Mouse (Mus musculus) heart, embryonic 16.5 days (tissue): Measurements from ENCODE around the gene Ttc12. TPM values are rescaled to one million over a fixed set of nuclear protein-coding genes. Genes with fewer than 3 reads are reported as not detected.

Experiments used
- ATAC-seq: fragments of 200-750 bp; cut with Nextera tagmentation; replicated peaks from 2 replicates; pipeline ENCODE4 v1.8.0; 2017; ENCODE audit warnings: moderate number of reproducible peaks; ENCODE audit not compliant: insufficient read depth, low FRiP score; ENCODE audit errors: extremely low read depth
- H3K27ac ChIP-seq: fragments of 300-500 bp; sonication (generic); 2 replicates; pipeline ENCODE4 v1.5.1; 2014; ENCODE audit warnings: mild to moderate bottlenecking, low read length, control low read depth, moderate library complexity
- H3K27me3 ChIP-seq: fragments of 300-500 bp; sonication (generic); 2 replicates; pipeline ENCODE4 v1.6.1; 2014; ENCODE audit warnings: low read length, mixed read lengths; ENCODE audit not compliant: control insufficient read depth, insufficient read depth
- H3K36me3 ChIP-seq: fragments of 300-500 bp; sonication (generic); 2 replicates; pipeline ENCODE4 v1.6.1; 2014; ENCODE audit not compliant: control insufficient read depth, insufficient read depth
- H3K4me1 ChIP-seq: fragments of 300-500 bp; sonication (generic); 2 replicates; pipeline ENCODE4 v1.6.1; 2014; ENCODE audit warnings: low read length, mixed read lengths; ENCODE audit not compliant: control insufficient read depth, insufficient read depth
- H3K4me2 ChIP-seq: fragments of 300-500 bp; sonication (generic); 2 replicates; pipeline ENCODE4 v1.6.1; 2014; ENCODE audit warnings: low read depth, mild to moderate bottlenecking, control low read depth, low read length
- H3K4me3 ChIP-seq: fragments of 300-500 bp; sonication (generic); 2 replicates; pipeline ENCODE4 v1.5.1; 2014; ENCODE audit warnings: mild to moderate bottlenecking, control low read depth, low read length
- H3K9ac ChIP-seq: fragments of 300-500 bp; sonication (generic); 2 replicates; pipeline ENCODE4 v1.6.1; 2014; ENCODE audit warnings: low read length, control low read depth
- H3K9me3 ChIP-seq: fragments of 300-500 bp; sonication (generic); replicated peaks from 2 replicates; pipeline ENCODE4 v1.6.1; 2016; ENCODE audit warnings: low read length; ENCODE audit not compliant: control insufficient read depth
- WGBS: fragments of 180-500 bp; shearing (Covaris S2); extraction: QIAGEN DNeasy Blood & Tissue Kit; methylation state at CpG from one replicate; pipeline ENCODE4 v1.1.7; 2014; 5-methylcytosine and 5-hydroxymethylcytosine counted together
- polyA plus RNA-seq: library from polyadenylated mRNA; unstranded; fragments of >200 nt; fragmentation: Nextera tagmentation; extraction: Ambion mirVana; gene quantifications from 2 replicates; pipeline ENCODE4 v1.2.1, GENCODE M21; 2015

The Ttc12 gene
- polyA plus RNA-seq, result 2.8 and 3.0 TPM in 2 replicates

GRCm38 (mm10) chr9:49485892-49486311 lies at the start of gene Ttc12:
Ttc12 (minus strand) TSS chr9:49486225.
- Histone ChIP-seq H3K4me2 (peak within 1 kb of the TSS; percentile 82), H3K36me3 (no peaks in the 10 kb centered on the region), H3K9ac (peak within 1 kb of the TSS; percentile 74), H3K4me1 (peaks cover 3% of the 10 kb centered on the region; the same call in 1 of the 2 replicates), H3K9me3 (no peaks in the 10 kb centered on the region), H3K4me3 (peak within 1 kb of the TSS; percentile 80), H3K27ac (no peak within 1 kb of the TSS; the same call in 1 of the 2 replicates), H3K27me3 (no peaks in the 10 kb centered on the region)
- under 1% methylated on average over 18 of the region's 18 CpGs for WGBS
- ATAC-seq, result peak; percentile 87

- H3K27ac ChIP-seq, result no peak overlapping the region
- no peak for ATAC-seq
- H3K9ac ChIP-seq, result no peak overlapping the region
- 51% methylated on average over 4 of the region's 4 CpGs for WGBS
- H3K27me3 ChIP-seq, result no peaks in the 10 kb centered on the region
- H3K4me3 ChIP-seq, result no peak overlapping the region
- H3K4me2 ChIP-seq, result no peak overlapping the region
- H3K36me3 ChIP-seq, result peaks cover 6% of the 10 kb centered on the region; the same call in 1 of the 2 replicates
- H3K4me1 ChIP-seq, result peaks cover 3% of the 10 kb centered on the region; the same call in 1 of the 2 replicates
- H3K9me3 ChIP-seq, result no peaks in the 10 kb centered on the region
Observed at GRCm38 (mm10) chr9:49534958-49535357, 48.9 kb upstream of the Ttc12 start.

DNA sequence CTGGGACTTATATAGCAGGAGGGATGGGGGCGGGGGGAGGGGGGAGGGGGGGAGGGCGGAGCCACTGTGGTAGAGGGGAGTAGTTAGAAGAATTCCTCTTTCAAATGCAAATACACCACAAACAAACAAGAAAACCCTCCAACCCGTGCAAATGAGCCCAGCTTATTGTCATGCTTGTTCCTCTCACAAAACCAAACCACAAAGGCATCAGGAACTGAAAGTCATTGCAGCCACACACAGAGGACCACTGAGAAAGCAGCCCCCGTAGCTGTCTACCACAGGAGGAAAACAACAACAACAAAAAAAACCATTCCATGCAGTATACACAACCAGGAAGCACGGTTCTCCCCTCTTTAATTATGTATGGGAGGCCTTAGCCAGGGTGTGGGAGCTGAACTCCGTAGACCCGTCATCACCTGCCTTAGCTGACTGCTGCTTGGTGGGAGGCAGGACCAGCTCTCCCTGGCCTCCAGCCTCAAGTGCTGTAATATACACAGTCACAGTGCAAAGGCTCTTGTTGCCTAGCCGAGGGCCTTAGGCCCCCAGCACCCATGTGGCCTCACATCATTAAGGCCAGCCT lies 48.0 kb upstream of the Ttc12 start:
- 36% methylated on average over 7 of the region's 8 CpGs for WGBS

GRCm38 (mm10) chr9:49533455-49533854 lies 47.4 kb upstream of the Ttc12 start:
- ATAC-seq, result no peak
- no peak overlapping the region for H3K4me3 ChIP-seq
- H3K4me2 ChIP-seq, result no peak overlapping the region
- H3K9me3 ChIP-seq, result no peaks in the 10 kb centered on the region
- peaks cover 3% of the 10 kb centered on the region; the same call in 1 of the 2 replicates for H3K4me1 ChIP-seq
- H3K9ac ChIP-seq, result no peak overlapping the region
- H3K27ac ChIP-seq, result no peak overlapping the region
- peaks cover 6% of the 10 kb centered on the region; the same call in 1 of the 2 replicates for H3K36me3 ChIP-seq
- H3K27me3 ChIP-seq, result no peaks in the 10 kb centered on the region
- WGBS, result 48% methylated on average over 7 of the region's 7 CpGs

More for the DNA sequence above, 48.0 kb upstream of the Ttc12 start:
- H3K4me2 ChIP-seq, result no peak overlapping the region
- H3K36me3 ChIP-seq, result peaks cover 6% of the 10 kb centered on the region; the same call in 1 of the 2 replicates
- H3K27ac ChIP-seq, result no peak overlapping the region
- H3K27me3 ChIP-seq, result no peaks in the 10 kb centered on the region
- H3K4me1 ChIP-seq, result peaks cover 3% of the 10 kb centered on the region; the same call in 1 of the 2 replicates
- no peak overlapping the region for H3K9ac ChIP-seq
- no peak for ATAC-seq
- H3K4me3 ChIP-seq, result no peak overlapping the region
- no peaks in the 10 kb centered on the region for H3K9me3 ChIP-seq

DNA sequence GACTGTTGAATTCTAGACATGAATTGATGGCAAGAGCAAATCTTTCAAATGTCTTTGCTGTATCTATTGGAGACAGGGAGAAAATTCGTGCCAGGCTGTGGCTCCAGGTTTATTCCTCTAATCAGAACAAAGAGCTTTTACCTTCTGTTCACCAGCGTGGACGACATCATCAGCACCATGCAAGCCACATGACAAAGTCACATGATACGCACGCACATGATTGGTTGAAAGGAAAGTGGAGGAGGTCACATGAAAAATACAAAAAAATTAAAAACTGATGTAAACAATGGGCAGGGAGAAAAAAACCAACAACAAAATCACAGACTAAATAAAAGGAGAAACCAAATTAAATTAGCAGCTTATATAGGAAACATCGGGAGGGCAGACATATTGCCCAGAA lies 45.8 kb upstream of the Ttc12 start:
- no peak for ATAC-seq
- WGBS, result 87% methylated on average over 6 of the region's 6 CpGs
- Histone ChIP-seq H3K4me1 (peaks cover 9% of the 10 kb centered on the region), H3K27ac (no peak overlapping the region), H3K36me3 (peaks cover 6% of the 10 kb centered on the region; the same call in 1 of the 2 replicates), H3K9me3 (no peaks in the 10 kb centered on the region), H3K9ac (no peak overlapping the region), H3K4me2 (no peak overlapping the region), H3K4me3 (no peak overlapping the region), H3K27me3 (no peaks in the 10 kb centered on the region)

- Histone ChIP-seq H3K9me3 (no peaks in the 10 kb centered on the region), H3K4me2 (no peak overlapping the region), H3K9ac (no peak overlapping the region), H3K36me3 (peaks cover 6% of the 10 kb centered on the region; the same call in 1 of the 2 replicates), H3K27ac (no peak overlapping the region), H3K4me1 (peaks cover 9% of the 10 kb centered on the region), H3K27me3 (no peaks in the 10 kb centered on the region), H3K4me3 (no peak overlapping the region)
- ATAC-seq, result no peak
- WGBS, result 52% methylated on average over 7 of the region's 7 CpGs
Observed at GRCm38 (mm10) chr9:49531257-49531656, 45.2 kb upstream of the Ttc12 start.

DNA sequence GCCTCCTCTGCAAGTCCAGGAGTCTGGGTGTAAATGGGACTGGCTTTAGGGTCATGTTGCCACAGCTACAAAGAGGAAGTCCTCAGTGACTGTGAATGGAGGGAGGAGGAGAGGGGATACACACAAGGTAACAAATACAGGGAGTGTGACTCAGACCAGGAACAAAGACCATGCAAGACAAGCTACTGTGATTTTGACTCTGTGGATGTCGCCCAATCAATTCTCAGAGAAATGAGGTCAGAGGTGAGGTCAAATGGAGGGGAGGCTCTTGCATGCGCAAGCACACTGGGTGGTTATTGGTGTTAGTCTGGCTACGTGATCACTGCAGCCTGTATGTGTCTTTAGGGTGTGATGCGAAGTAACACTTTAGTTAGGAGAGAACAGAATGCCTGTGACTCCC lies 44.7 kb upstream of the Ttc12 start:
- Histone ChIP-seq H3K27ac (no peak overlapping the region), H3K36me3 (peaks cover 6% of the 10 kb centered on the region; the same call in 1 of the 2 replicates), H3K4me3 (no peak overlapping the region), H3K9me3 (no peaks in the 10 kb centered on the region), H3K4me2 (no peak overlapping the region), H3K27me3 (no peaks in the 10 kb centered on the region), H3K4me1 (peaks cover 9% of the 10 kb centered on the region), H3K9ac (no peak overlapping the region)
- 72% methylated on average over 4 of the region's 4 CpGs for WGBS
- ATAC-seq, result no peak

DNA sequence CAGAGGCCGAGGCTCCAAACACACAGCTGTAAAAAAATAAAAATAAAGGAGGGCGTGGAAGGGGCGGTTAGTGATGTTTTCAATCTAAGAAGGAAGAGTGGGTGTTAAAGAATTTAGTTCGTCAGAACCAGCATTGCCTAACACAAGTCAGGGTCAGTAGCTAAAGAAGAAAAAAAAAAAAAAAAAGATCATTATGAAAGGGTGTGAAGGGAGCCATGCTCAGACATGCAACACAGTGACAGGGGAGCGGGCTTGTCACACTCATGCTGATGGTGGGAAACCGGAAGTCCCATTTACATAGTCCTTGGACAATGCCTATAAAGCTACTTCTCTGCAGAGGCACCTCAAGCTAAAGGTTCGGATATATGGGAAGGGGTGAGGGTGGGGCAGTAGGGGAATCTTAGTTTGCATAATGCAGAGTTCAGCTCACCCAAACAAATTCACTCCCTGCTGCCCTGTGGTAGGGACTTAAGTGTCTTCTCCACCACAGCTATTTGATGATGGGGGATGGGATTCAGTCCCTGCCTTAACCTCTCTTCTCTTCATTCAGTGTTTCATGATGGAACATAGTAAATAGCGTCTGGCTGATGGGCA lies 43.4 kb upstream of the Ttc12 start:
- ATAC-seq, result no peak
- H3K27ac ChIP-seq, result no peak overlapping the region
- peaks cover 6% of the 10 kb centered on the region; the same call in 1 of the 2 replicates for H3K36me3 ChIP-seq
- H3K9me3 ChIP-seq, result no peaks in the 10 kb centered on the region
- no peak overlapping the region for H3K9ac ChIP-seq
- peaks cover 9% of the 10 kb centered on the region for H3K4me1 ChIP-seq
- H3K4me2 ChIP-seq, result no peak overlapping the region
- H3K27me3 ChIP-seq, result no peaks in the 10 kb centered on the region
- no peak overlapping the region for H3K4me3 ChIP-seq
- 77% methylated on average over 8 of the region's 8 CpGs for WGBS

DNA sequence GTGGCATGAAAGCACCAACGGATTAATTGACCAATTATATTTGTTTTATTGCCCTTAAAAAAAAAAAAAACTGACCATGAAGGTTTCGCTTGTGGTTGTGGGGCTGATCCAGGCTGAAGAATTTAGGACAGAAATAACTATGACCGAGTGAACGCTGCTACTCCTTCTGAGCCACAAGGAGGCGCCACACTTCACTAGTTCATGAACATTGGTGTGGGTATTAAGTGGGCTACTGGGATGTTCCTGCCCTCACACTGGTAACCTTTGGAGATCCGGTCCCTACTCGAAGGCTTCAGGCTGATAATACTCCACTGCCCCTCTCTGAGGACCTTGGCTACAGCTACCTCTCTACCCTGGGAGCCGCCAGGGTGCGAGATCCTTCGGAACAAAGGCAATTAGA lies 42.9 kb upstream of the Ttc12 start:
- no peaks in the 10 kb centered on the region for H3K9me3 ChIP-seq
- peaks cover 6% of the 10 kb centered on the region; the same call in 1 of the 2 replicates for H3K36me3 ChIP-seq
- no peak for ATAC-seq
- no peak overlapping the region for H3K4me3 ChIP-seq
- no peaks in the 10 kb centered on the region for H3K27me3 ChIP-seq
- no peak overlapping the region for H3K4me2 ChIP-seq
- H3K9ac ChIP-seq, result no peak overlapping the region
- H3K4me1 ChIP-seq, result peaks cover 9% of the 10 kb centered on the region
- H3K27ac ChIP-seq, result no peak overlapping the region
- 63% methylated on average over 10 of the region's 10 CpGs for WGBS
